Mouse (Mus musculus) ES-Bruce4 (cell line): Measurements from ENCODE around the gene Srsf5. TPM values are rescaled to one million over a fixed set of nuclear protein-coding genes. Genes with fewer than 3 reads are reported as not detected.

ENCODE experiments used
- H3K27ac ChIP-seq: 2 replicates; pipeline ENCODE4 v1.5.1; 2012; ENCODE audit warnings: low read length, inconsistent platforms; ENCODE audit not compliant: insufficient read depth
- H3K27me3 ChIP-seq: 2 replicates; pipeline ENCODE4 v1.6.1; 2012; ENCODE audit warnings: mild to moderate bottlenecking, low read length, inconsistent platforms; ENCODE audit not compliant: control insufficient read depth, poor library complexity, insufficient read depth, severe bottlenecking
- H3K36me3 ChIP-seq: 2 replicates; pipeline ENCODE4 v1.6.1; 2012; ENCODE audit warnings: inconsistent platforms, mild to moderate bottlenecking, low read length, moderate library complexity; ENCODE audit not compliant: control insufficient read depth, poor library complexity, insufficient read depth, severe bottlenecking
- H3K4me1 ChIP-seq: one replicate; pipeline ENCODE4 v1.8.1; 2011; ENCODE audit warnings: low read length; ENCODE audit not compliant: control insufficient read depth, insufficient read depth
- H3K4me3 ChIP-seq: 2 replicates; pipeline ENCODE4 v1.5.1; 2011; ENCODE audit warnings: low read depth, mild to moderate bottlenecking, low read length
- H3K9ac ChIP-seq: 2 replicates; pipeline ENCODE4 v1.6.1; 2012; ENCODE audit warnings: low read depth, mild to moderate bottlenecking, inconsistent platforms; ENCODE audit not compliant: poor library complexity, severe bottlenecking
- H3K9me3 ChIP-seq: replicated peaks from 2 replicates; pipeline ENCODE4 v1.6.1; 2012; ENCODE audit warnings: mild to moderate bottlenecking, low read length, inconsistent platforms; ENCODE audit not compliant: control insufficient read depth, poor library complexity, insufficient read depth, severe bottlenecking
- CTCF ChIP-seq: IDR thresholded peaks from one replicate; pipeline ENCODE4 v1.8.1; 2011; ENCODE audit warnings: low read depth, low read length
- EP300 ChIP-seq: IDR thresholded peaks from 2 replicates; pipeline ENCODE4 v1.6.1; 2011; ENCODE audit warnings: low read depth, low read length; ENCODE audit not compliant: insufficient read depth
- POLR2A ChIP-seq: IDR thresholded peaks from one replicate; pipeline ENCODE4 v1.8.1; 2011; ENCODE audit warnings: low read length; ENCODE audit not compliant: insufficient read depth
- polyA plus RNA-seq: library from polyadenylated mRNA; stranded (reverse); fragments of >200 nt; gene quantifications from 2 replicates; pipeline ENCODE4 v1.2.4, GENCODE M21; 2011; ENCODE audit warnings: low read depth; ENCODE audit not compliant: missing spikeins, insufficient read depth, insufficient read length

The Srsf5 gene
- polyA plus RNA-seq, 1 experiment: 605 TPM

DNA sequence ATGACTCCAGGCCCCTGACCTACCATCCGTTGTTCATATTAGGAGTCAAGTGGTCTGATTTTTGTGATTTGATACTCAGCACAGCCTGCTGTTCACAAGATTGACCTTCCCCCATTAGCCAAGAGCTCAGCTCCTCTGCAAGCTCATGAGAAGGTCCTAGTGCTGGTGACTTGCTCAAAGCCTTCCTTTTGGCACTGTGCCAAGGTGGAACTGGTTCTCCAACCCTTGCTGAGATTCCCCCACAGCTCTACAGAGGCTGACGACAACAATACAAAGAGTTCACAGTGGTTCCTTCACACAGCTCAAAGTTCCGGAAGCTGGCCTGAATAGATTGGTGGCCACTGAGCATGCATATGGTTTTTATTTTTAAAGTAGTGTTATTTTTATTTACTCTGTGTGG is 21.1 kb upstream of the Srsf5 start:
- Histone ChIP-seq H3K27me3 (no peaks in the 10 kb centered on the region), H3K4me3 (no peak overlapping the region), H3K4me1 (peaks cover 9% of the 10 kb centered on the region), H3K9me3 (no peaks in the 10 kb centered on the region), H3K27ac (no peak overlapping the region), H3K9ac (no peak overlapping the region), H3K36me3 (no peaks in the 10 kb centered on the region)
- TF ChIP-seq EP300 (no peak), POLR2A (no peak)

GRCm38 (mm10) chr12:80925919-80926318 is 19.4 kb upstream of the Srsf5 start:
- Histone ChIP-seq H3K27me3 (no peaks in the 10 kb centered on the region), H3K9ac (no peak overlapping the region), H3K9me3 (no peaks in the 10 kb centered on the region), H3K27ac (no peak overlapping the region), H3K36me3 (no peaks in the 10 kb centered on the region), H3K4me1 (peaks cover 9% of the 10 kb centered on the region), H3K4me3 (no peak overlapping the region)
- TF ChIP-seq EP300: no peak
- TF ChIP-seq POLR2A: no peak
- TF ChIP-seq CTCF: no peak

DNA sequence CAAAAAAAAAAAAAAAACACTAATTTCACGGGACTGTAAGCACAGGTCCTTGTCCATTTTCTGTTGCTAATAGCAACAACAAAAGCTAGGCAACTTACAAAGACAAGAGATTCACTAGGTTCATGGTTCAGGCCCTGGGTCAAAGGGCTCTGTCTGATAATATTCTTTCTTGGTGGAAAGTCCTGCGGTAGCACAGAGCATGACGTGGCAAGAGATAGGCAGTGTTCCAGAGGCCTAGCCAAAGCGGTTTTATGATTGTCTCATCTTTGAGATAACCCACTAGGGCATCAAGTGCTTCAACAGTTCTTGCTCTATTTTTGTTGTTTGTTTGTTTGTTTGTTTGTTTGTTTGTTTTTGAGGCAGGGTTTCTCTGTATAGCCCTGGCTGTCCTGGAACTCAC is 18.8 kb upstream of the Srsf5 start:
- H3K36me3 ChIP-seq: no peaks in the 10 kb centered on the region
- H3K9ac ChIP-seq: no peak overlapping the region
- H3K27ac ChIP-seq: no peak overlapping the region
- no peak for TF ChIP-seq CTCF
- no peak for TF ChIP-seq EP300
- TF ChIP-seq POLR2A: no peak
- H3K27me3 ChIP-seq: no peaks in the 10 kb centered on the region
- H3K4me3 ChIP-seq: no peak overlapping the region
- no peaks in the 10 kb centered on the region for H3K9me3 ChIP-seq
- peaks cover 9% of the 10 kb centered on the region for H3K4me1 ChIP-seq

- Histone ChIP-seq H3K4me3 (no peak overlapping the region), H3K9me3 (no peaks in the 10 kb centered on the region), H3K9ac (no peak overlapping the region), H3K36me3 (no peaks in the 10 kb centered on the region), H3K4me1 (peaks cover 7% of the 10 kb centered on the region), H3K27ac (no peak overlapping the region), H3K27me3 (no peaks in the 10 kb centered on the region)
- TF ChIP-seq POLR2A (no peak), CTCF (no peak)
Measured at GRCm38 (mm10) chr12:80927518-80927917, 17.8 kb upstream of the Srsf5 start.

DNA sequence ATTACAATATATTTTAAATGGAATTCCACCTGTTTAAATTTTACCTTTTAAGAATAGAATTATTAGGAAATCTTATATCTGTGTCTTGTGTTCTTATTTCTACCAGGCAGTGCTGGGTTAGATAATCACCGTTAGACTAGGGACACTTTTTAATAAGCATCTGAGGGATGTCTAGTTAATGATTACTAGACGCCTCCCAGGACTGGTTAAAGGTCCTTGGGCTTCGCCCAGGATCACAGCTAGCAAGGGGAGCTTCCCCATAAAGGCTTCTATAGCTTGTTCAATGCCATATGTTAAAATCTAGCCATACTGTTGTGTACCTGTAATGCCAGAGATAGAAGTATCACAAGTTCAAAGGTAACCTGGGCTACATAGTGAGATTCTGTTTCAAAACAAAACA is 16.4 kb upstream of the Srsf5 start:
- no peaks in the 10 kb centered on the region for H3K27me3 ChIP-seq
- H3K27ac ChIP-seq: no peak overlapping the region
- no peaks in the 10 kb centered on the region for H3K9me3 ChIP-seq
- H3K4me1 ChIP-seq: peaks cover 4% of the 10 kb centered on the region
- no peak overlapping the region for H3K4me3 ChIP-seq
- no peak for TF ChIP-seq EP300
- TF ChIP-seq POLR2A: no peak
- no peak for TF ChIP-seq CTCF
- no peaks in the 10 kb centered on the region for H3K36me3 ChIP-seq
- H3K9ac ChIP-seq: no peak overlapping the region

DNA sequence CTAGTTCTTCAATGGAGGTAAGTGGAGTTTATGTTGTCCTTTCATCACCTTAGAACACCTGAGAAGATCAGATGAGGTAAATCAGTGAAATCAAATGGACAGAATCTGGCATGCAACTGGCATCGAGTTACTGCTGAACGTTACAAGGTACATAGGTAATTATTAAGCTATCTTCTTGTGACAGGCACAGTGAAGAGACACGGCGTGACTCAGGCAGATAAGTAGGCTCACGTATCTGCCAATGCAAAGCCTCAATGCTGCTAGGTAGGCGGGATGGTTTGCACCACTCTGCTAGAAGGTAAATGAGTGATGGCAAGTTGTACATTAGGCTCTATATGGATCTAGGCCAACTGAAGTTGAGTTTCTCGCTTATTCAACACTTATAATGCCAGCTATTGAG is 15.2 kb upstream of the Srsf5 start:
- Histone ChIP-seq H3K36me3 (no peaks in the 10 kb centered on the region), H3K9me3 (no peaks in the 10 kb centered on the region), H3K4me3 (no peak overlapping the region), H3K27me3 (no peaks in the 10 kb centered on the region), H3K9ac (no peak overlapping the region), H3K4me1 (peaks cover 2% of the 10 kb centered on the region), H3K27ac (no peak overlapping the region)
- TF ChIP-seq CTCF (no peak), POLR2A (no peak), EP300 (no peak)
